Mouse (Mus musculus): ENCODE measurements around the gene Fam20b.

The Fam20b gene

GRCm38 (mm10) chr1:156730802-156731201, 11.9 kb upstream of the Fam20b start:
- no peak for DNase-seq (ENCODE audit: low spot score)

DNA sequence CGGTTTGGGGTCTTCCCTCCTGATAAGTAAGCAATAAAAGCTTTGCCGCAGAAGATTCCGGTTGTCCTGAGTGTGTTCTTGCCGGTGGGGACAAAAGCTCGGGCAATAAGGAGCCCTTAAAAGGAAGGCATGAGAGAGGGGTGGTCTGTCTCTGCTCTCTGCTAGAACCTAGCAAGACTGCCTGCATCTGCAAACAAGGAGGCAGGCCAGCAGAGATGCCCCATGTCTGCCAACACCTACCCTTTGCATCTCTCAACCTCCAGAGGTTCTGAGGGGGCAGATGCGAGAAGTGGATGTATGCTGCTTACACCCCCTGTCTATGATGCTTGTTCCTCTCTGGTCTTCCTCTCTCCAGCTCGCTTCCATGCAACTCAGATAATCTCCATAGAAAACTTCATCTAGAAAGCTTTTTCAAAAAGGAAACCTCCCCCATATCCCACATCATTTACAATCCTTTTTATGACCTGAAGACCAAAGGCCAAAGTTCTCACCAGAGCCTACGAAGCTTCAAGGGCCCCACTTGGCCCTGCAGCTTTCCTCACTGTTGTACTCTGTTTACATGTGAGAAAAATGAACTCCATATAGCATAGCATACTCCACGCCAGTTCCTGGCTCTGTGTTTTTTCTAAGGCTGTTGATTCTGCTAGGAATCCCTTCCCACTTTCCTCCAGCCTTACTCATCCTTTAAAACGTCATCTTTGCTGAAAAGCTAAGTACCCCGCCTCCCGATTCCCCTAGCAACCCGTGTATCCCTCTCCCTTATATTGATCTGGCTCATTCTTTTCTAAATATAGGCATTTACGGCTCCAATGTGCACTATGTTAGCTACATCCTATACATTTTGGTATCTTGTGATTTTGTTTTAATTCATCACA, 8.6 kb upstream of the Fam20b start:
- DNase-seq (ENCODE audit: low spot score) = no peak

DNA sequence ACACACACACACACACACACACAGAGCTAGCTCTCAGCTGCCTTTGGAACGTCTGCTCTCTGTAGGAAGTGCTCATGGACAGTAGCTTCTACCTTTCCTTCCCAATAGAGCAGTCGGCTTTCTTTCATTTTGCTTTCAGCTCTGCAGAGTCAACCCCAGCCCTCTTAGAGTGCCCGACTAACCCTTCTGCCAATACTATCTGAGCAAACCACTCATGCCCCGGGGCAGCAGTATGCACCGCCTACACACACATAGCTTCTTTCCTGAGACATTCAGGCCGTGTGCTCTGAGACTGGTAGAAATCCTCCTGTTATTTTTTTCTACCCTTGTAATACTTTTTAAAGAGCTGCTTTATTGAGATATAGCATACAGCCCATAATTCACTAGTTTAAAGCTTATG, 3.2 kb upstream of the Fam20b start:
- DNase-seq (ENCODE audit: low spot score) = no peak

- no peak for DNase-seq (ENCODE audit: low spot score)
These were observed 1.2 kb upstream of the Fam20b start for GRCm38 (mm10) chr1:156720046-156720445.

DNA sequence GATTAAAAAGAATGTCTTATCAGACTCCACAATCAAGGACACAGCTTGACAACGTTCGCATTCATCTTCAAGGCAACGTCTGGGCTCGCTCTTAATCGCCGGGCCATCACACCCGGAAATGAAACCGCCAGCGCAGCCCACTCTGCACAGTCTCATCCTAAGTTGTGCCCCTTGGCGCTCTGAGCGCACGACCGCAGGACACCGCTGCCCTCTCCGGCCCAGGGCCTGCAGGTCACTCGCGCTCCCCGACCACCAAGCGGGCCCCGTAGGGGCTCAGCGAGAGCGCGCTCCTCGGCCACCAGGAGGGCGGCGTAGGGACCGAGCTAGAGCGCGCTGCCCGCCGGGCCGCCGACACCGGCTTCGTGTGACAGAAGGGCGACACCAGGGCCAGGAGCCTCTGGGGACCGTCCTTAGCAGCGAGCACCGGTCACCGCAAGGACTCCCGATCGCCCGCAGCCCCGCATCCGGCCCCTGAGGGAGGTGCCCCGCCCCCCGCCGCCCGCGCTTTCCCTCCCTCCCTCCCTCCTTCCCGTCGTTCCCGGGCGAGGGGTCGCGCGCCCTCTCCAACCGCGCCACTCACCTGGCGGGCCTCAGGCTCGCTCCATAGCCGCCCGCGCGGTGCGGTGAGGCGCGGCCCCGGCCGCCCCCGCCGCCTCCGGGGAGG, 468 bp downstream of the Fam20b start:
- DNase-seq (ENCODE audit: low spot score) = no peak

- DNase-seq (ENCODE audit: low spot score) = no peak
These were observed 1.1 kb downstream of the Fam20b start for GRCm38 (mm10) chr1:156717751-156718285.

DNA sequence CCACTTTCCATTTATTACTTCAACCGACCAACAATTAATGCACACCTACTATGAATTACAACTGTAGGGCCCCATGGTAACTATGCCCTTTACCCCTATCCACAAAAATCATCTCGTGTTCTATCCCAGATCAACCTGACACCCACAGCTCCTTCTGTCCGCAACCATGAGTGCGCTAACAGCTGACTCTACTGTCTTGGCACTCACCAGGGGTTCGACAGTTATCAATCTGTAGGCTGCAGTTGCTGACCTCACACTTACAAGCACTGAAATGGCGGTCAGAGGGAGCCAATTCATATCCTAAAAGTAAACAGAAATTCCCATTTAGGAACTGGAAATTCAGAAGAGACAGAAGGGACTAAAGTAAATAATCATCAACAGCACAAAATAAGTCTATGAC, 2.2 kb downstream of the Fam20b start:
- DNase-seq (ENCODE audit: low spot score) = no peak

- no peak for DNase-seq (ENCODE audit: low spot score)
These were observed 8.3 kb downstream of the Fam20b start for GRCm38 (mm10) chr1:156710472-156711098.

- no peak for DNase-seq (ENCODE audit: low spot score)
These were observed 10.2 kb downstream of the Fam20b start for GRCm38 (mm10) chr1:156708672-156709071.

DNA sequence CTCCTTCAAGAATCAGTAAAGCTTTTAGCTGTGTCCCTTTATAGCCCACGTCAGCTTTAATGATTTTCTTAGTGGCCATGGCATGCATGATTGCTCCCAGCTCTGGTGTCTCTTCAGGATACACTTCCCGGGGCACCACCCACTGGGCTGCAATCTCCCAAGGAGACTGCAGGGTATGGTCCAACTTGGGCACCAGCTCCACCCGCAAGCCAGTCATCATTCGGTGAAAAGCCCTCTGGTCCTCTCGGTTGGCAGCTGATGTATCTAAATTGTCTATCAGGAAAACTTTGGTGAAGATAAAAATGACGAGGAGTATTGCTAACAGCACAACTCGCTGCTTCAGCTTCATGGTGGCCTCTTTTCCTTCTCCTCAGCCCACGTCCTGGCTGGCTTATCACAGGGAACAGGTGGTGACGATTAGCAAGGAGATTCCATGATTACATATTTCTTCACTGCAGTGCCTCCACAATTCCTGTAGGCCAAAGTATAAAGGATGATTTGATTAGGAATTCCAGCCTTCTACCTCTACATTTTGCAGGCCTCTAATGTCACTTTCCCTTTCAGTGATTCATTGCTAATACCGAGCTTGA, 13.1 kb downstream of the Fam20b start:
- DNase-seq (ENCODE audit: low spot score) = no peak

DNA sequence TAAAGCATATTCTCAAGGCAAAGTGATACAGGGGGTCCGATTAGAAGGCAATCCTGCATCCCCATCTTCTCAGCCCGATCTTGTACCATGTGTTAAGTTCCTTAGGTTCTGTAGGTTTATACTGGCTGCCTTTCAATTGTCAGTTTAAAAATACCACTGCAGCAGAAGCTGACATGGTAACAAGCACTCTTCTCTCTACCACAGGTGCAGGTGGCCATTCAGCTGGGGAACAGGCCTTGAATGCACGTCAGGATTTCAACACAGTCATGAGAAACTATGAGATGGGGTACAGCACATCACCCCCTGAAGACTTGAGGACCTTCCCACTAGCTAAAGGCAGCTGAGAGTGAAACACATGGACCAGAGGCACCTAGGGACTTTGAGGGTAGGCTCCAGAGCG, 15.4 kb downstream of the Fam20b start:
- DNase-seq (ENCODE audit: low spot score) = no peak

DNA sequence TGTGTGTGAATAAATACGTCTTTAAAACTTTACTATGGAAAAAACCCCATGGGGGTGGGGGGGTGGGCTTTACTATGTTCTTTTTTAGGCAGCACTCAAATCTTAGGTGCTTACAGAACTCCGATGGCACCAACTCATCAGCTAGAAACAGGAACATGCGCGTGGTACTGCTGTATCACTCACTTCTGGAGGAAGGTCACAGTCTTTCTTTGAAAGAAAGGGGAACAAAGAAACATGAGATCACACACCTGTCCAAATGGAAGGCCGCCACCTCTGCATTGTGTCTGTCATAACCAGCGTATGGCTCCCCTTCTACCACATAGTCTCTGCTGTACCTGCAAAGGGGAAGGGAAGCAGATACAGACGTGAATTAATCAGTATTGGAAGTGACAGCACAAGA, 16.7 kb downstream of the Fam20b start:
- DNase-seq (ENCODE audit: low spot score) = no peak

DNA sequence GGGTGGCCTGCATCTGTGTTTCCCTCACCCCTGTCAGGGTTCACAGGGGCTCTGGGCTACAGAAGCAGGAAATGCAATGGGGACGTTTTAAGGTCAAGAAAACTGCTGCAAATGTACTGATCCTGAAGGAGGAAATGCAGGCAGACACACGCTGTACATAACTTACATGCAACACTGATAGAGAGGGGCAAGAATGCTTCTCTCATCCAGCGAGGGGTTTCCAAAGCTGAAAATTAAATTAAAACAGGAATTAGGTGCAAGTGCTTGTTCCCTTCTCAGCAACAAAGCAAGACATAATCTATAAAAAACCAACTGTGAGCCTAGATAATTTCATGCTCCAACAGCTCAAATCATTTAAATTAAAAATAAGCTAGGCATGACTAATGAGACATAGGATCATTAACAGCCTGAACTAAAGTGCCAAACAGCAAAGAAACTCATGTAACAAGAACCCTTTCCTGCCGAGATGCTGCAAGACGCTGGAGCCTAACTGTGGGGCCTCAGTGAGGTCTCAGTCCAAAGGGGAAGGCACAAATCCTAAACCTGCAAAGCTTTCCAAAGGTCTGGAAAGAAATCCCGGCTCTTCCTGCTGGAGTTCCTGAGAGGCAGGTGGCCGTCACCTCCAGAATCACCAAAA, 32.7 kb downstream of the Fam20b start:
- DNase-seq (ENCODE audit: low spot score) = no peak

- no peak for DNase-seq (ENCODE audit: low spot score)
These were observed 39.3 kb downstream of the Fam20b start for GRCm38 (mm10) chr1:156679599-156679998.

DNA sequence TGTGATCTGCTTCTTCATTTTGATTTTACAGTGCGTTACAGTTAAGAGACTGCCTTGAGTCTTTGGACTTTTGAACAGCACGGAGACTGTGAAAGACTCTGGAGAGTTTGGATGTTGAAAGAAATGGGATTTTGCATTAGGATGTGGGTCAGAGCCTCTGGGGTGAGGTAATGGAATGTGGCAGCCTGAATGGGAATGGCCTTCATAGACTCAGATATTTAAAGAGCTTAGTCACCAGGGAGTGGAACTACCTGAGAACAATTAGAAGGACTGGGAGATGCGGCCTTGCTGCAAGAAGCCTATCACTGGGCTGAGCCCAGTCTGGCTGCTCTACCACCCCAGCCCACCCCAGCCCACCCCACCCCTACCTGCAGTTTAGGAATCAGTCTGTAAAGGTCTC, 41.7 kb downstream of the Fam20b start:
- DNase-seq (ENCODE audit: low spot score) = no peak

DNA sequence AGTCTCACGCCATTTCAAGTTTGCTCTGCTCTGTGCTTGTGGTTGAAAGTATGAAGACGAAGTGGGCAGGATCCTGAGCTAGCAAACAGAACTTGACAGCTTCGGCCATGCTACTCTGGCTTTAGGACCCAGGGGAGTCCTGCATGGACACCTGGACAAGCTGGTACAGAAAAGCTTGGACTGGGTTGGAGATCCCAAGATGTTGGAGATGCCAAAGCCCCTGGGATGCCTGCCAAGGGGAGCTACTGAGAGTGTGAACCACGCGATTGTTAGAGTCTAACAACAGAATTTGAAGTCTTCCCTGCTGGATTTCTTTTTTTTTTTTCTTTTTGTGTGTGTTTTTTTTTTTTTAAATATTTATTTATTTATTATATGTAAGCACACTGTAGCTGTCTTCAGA, 42.3 kb downstream of the Fam20b start:
- no peak for DNase-seq (ENCODE audit: low spot score)

DNA sequence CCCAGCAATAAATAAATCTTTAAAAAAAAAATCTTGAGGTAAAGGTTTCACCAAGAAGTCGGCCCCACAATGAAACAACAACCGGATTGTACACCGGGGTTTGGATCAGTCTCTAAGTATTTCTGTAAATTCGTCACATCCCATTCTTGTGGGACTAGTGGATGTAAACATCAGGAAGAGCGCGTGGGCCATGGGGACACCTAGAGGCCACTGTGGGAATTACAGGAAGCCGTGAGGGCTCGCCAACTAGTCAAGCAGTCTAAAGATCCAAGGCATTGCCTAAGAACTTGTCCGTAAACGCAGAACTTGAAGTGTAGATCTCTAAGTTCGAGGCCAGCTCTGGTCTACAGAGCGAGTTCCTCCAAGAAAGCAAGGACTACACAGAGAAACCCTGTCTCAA, 42.7 kb downstream of the Fam20b start:
- no peak for DNase-seq (ENCODE audit: low spot score)

DNA sequence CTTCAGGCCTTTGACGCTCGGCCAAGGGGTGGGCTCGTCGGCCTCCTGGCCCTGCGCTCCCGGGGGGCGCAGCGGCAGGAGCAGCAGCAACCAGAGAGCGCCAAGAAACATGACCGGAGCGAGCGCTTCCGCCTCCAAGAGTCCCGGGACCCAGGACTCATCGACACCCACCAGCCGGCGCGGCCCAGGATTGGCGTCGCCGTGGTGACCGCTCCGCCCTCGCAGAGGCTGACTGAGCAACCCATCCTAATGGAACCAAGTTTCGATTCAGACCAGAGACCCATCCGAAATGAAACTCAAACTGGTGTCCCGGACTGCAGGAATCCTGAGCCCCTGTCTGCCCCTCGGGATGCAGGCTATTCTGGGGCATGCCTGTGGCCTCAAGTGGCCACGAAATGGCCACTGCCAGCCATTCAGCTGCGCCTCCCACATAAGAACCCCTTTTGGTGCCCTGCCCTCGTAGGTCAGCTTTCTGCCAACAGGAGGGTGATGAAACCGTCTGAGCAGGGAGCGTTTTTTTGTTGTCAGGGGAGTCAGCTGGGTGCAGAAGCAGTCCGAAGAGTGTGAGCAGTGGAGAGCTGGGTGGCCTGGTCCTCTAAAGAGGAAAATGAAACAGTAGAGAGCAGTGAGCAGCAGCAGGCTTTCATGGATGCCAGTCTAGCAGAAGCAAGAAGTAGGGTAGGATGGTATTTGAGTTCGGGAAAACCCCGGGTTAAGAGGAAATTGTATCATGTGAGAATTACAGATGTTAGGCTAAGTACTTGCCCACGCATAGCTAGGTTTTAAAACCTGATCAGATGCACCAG, 44.5 kb downstream of the Fam20b start, which contains the start of gene Tor3a:
Gene Tor3a (minus strand): TSS at position 162 of the 806 bp plus-strand sequence.
- DNase-seq (ENCODE audit: low spot score) = no peak

DNA sequence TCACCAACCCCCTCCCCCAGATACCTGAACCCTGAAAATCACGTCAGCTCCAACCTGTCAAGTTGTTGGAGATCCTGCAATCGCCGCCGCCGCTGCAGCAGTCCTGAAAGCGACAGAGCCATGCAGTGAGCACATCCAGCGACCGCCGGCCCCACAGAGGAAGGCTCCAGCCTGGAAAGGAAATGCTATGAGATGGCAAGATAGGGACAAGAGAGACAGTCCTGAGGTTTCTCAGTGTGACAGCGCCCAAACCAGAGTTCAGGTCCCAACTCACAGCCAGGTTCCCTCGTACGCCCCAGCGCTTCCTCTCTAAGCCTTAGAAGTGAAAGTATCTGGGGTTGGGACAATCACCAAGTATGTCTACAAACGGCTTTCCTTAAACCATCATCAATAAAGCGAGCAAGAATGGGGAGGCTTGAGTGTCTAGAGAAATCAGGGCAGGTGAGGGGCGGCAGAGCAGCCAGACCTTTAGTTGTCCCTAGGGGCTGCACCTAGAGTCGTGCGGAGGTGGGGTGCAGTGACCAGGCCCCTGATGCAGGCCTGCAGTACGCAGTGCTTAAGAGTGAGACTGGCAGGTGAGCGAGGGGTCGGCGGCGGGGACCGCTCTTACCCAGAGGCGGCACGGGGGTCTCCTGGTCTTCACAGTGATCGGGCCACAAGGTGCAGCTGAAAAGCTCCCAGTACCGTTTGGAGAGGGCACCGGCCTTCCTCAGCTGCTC, 45.3 kb downstream of the Fam20b start:
- no peak for DNase-seq (ENCODE audit: low spot score)

DNA sequence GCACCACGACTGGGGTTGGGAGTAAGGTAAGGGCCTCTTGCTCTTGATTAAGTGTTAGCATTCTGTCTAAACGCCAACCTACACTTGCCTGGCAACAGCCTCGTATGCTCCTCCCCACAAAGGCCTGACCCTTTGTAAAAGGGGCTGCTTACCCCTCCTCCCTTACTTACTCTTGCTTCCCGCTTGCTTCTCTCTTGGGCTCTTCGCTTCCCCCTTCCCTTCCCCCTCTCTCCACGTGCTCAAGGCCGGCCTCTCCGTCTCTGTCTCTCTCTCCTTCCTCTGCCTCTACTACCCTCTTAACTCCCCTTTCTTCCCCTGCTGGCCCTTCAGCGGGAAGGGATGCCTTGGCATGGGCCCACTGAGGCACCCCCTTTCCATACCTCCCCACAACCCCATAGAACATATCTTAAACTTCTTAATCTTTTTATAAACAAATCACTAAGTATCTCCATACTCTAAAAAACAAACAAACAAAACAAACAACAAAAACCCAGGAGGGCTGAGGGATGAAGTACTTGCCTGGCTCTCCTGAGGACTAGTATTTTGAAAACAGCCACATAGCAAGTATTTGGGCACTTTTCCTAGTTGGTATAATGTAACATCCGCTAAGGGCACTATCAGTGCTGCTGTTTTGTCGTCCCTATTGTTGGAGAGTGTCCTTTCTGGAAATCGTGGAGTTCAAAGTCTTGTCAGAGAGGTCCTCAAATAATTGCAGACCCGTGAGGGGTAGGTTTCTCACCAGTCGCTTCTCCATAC, 46.0 kb downstream of the Fam20b start:
- DNase-seq (ENCODE audit: low spot score) = no peak
